Mouse (Mus musculus) neural tube, embryonic 13.5 days (tissue): ENCODE data around the gene Kif20b. TPM values are rescaled to one million over a fixed set of nuclear protein-coding genes. Genes with fewer than 3 reads are reported as not detected.
A peak's percentile ranks its signal among the peaks of the same experiment; 100 is the strongest.

Experiments used
- ATAC-seq: fragments of 200-750 bp; cut with Nextera tagmentation; 2 replicates; pipeline ENCODE4 v1.8.0; 2017; ENCODE audit warnings: low read depth, mild to moderate bottlenecking, moderate TSS enrichment, moderate library complexity
- H3K27ac ChIP-seq: fragments of 300-500 bp; sonication (generic); replicated peaks from 2 replicates; pipeline ENCODE4 v1.5.1; 2015; ENCODE audit warnings: moderate library complexity, mild to moderate bottlenecking, inconsistent platforms
- H3K27me3 ChIP-seq: fragments of 300-500 bp; sonication (generic); 2 replicates; pipeline ENCODE4 v1.6.1; 2015; ENCODE audit warnings: mild to moderate bottlenecking, inconsistent platforms
- H3K36me3 ChIP-seq: fragments of 300-500 bp; sonication (generic); 2 replicates; pipeline ENCODE4 v1.6.1; 2015; ENCODE audit warnings: mild to moderate bottlenecking, inconsistent platforms
- H3K4me1 ChIP-seq: fragments of 300-500 bp; sonication (generic); replicated peaks from 2 replicates; pipeline ENCODE4 v1.6.1; 2015; ENCODE audit warnings: inconsistent platforms
- H3K4me2 ChIP-seq: fragments of 300-500 bp; sonication (generic); 2 replicates; pipeline ENCODE4 v1.6.1; 2015; ENCODE audit warnings: inconsistent platforms, mild to moderate bottlenecking, moderate library complexity
- H3K4me3 ChIP-seq: fragments of 300-500 bp; sonication (generic); 2 replicates; pipeline ENCODE4 v1.5.1; 2015; ENCODE audit warnings: mild to moderate bottlenecking, inconsistent platforms
- H3K9ac ChIP-seq: fragments of 300-500 bp; sonication (generic); 2 replicates; pipeline ENCODE4 v1.6.1; 2015; ENCODE audit warnings: moderate library complexity, mild to moderate bottlenecking, inconsistent platforms
- H3K9me3 ChIP-seq: fragments of 300-500 bp; sonication (generic); 2 replicates; pipeline ENCODE4 v1.6.1; 2016; ENCODE audit warnings: inconsistent platforms
- WGBS: fragments of 180-500 bp; shearing (Covaris S2); methylation state at CpG from one replicate; pipeline ENCODE4 v1.1.7; 2015; 5-methylcytosine and 5-hydroxymethylcytosine counted together
- polyA plus RNA-seq: library from polyadenylated mRNA; unstranded; fragments of >200 nt; fragmentation: Nextera tagmentation; extraction: Ambion mirVana; gene quantifications from 2 replicates; pipeline ENCODE4 v1.2.1, GENCODE M21; 2015

The Kif20b gene
- polyA plus RNA-seq: 10.3 and 13.6 TPM in 2 replicates

DNA sequence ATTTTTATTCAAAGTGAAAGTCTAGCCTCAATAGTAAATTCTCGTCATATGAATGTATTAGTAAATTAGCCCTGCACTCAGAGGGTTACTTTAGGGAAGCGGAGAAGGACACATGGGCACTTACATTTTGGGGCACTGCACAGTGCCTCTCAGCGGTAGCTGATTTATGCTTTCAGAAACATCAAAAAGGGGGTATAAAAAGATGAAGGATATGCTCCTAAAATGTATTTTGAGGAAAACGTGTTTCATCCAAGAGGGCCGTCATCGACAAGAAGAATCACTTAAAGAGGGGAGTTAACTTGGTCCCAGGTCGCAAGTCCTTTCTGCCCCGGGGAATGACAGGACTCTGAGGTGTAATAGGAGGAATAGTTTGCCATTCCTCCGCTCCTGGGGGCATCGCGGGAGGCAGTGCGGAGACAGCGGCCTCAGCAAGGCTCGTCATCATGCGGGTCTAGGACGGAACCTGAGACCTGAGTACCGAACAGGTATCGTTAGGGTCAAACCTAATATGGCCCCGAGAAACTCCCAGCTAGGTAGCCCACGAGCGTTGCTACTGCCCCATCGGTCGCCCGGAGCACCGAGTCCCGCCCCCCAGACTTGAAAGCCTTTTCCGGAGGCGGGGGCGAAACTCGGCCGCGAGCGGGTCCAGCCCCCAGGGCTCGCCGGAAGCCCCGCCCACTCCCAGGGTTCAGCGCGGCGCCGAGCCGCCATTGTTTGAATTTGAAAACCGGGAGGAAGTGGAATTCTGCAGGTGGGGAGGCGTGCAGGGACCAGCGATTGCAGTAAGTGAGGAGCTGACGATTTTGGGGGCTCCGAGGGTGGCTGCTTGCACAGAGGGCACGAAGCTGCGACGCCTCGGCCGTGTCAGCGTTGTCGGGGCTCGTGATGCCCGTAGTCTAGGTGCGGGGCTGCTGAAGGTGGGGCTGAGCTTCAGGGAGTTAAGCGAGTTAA, at the start of gene Kif20b:
Gene Kif20b (plus strand): TSS at position 710 of the 951 bp plus-strand sequence.
- Histone ChIP-seq H3K36me3 (no peaks in the 10 kb centered on the region), H3K4me2 (peak within 1 kb of the TSS; percentile 71), H3K4me3 (peak within 1 kb of the TSS; percentile 66), H3K27ac (peak within 1 kb of the TSS; percentile 78), H3K27me3 (no peaks in the 10 kb centered on the region), H3K9ac (peak within 1 kb of the TSS; percentile 68), H3K9me3 (no peaks in the 10 kb centered on the region), H3K4me1 (peaks cover 10% of the 10 kb centered on the region)
- ATAC-seq: peak; percentile 96
- under 1% methylated on average over 57 of the region's 57 CpGs for WGBS

DNA sequence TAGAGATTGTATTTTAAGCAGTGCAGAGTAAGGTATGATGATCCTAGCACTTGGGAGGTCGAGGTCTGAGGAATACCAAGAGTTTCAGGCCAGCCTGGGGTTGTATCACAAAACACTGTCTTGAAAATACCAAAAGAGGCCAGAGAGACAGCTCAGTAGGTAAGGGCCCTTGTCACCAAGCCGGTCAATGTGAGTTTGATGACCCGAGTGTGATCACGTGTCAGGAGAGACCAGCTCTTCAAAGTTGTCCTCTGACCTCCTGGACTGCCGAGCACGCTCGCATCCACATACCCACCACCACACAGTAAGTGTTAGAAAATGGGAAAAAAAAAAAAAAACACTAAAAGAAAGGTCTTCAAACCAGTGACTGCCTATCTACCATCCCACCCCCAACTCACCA, 45.5 kb upstream of the Kif20b start:
- no peak for ATAC-seq
- H3K27me3 ChIP-seq: no peaks in the 10 kb centered on the region
- peaks cover 24% of the 10 kb centered on the region for H3K4me1 ChIP-seq
- H3K27ac ChIP-seq: no peak overlapping the region
- no peak overlapping the region for H3K9ac ChIP-seq
- H3K4me2 ChIP-seq: peak overlapping the region; percentile 78
- 83% methylated on average over 7 of the region's 7 CpGs for WGBS
- no peaks in the 10 kb centered on the region for H3K9me3 ChIP-seq
- no peak overlapping the region for H3K4me3 ChIP-seq
- H3K36me3 ChIP-seq: no peaks in the 10 kb centered on the region

DNA sequence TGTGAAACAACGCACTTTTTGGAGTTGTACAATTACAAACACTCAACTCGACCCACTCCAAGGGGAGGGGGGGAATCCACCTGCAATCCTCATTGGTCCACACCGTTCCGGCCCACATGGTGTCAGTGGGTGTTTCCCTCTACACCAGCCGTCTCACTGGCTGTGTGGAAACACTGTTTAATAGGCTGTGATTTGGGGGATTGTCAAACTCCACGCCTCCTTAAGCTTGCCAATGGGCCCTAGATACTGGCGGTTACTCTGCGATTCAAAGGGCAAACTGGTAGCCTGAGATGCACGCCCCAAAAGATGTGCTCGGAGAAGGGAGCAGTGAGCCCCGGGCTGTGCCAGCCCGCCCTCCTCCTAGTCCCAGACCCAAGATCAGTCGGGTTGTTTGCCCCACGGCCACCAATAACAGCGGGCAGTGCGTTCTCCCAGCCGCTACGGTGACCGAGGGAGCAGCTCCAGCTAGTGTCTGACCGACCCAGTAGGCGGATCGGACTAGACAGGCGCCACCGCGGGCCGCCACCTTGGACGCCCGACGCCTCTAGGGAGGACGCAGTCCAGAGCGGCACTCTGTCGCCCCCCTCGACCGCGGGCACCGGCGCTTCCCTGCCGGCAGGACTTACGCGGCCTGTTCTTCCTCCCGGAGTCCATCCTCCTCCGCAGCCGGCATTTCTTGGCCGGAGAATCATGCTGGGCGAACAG, 44.1 kb upstream of the Kif20b start:
- Histone ChIP-seq H3K4me3 (peak overlapping the region; percentile 88), H3K36me3 (no peaks in the 10 kb centered on the region), H3K9me3 (no peaks in the 10 kb centered on the region), H3K9ac (peak overlapping the region; percentile 95), H3K4me2 (peak overlapping the region; percentile 78), H3K4me1 (peaks cover 24% of the 10 kb centered on the region), H3K27me3 (no peaks in the 10 kb centered on the region), H3K27ac (peak overlapping the region; percentile 98)
- 1% methylated on average over 45 of the region's 45 CpGs for WGBS
- ATAC-seq: peak; percentile 97

DNA sequence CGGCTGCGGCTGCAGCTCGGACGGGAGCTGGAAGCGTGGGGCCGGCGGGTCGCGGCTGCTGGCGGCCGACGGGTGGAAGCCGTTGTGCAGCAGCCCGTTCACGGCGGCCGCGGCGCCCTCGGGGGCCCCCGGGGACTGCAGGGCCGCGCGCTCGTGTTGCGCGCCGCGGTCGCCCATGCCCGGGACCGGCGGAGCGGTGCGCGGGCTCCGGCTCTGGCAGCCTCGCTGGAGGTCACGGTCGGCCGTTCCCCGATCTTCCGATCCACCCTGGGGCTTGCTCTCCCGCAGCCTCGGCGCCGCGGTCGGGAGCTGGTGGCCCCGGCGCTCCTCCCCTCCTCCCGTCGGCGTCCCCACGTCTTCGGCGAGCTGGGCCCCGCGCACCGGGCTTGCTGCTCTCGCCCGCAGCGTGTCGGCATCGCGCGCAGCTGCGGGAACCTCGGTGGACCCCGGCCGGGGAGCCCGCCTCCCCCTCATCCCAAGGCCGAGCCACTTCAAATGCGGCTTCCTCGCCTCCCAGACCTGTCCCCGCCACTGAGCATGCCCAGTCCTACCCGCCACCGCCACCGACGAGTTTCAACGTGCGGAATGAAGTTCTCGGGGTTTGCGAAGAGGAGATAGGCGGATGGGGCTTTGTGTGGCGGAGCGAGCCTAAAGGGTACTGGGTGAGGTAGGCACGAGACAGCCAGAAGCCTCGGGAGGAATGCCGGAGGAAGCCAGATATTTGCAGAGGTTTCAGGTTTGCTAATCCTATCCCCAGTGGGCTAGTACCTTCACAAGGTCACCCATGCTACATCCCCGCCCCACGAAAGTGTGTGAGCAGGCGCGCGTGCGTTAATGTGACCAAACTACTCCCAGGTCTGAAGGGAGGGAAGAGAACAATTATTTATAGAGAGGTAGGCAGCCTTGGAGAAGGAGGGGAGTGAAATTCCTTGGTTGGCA, 43.3 kb upstream of the Kif20b start, which contains the start of gene Pank1:
Gene Pank1 (minus strand): TSS at position 853 of the 939 bp plus-strand sequence.
- ATAC-seq: peak; percentile 81
- Histone ChIP-seq H3K4me1 (peaks cover 24% of the 10 kb centered on the region), H3K36me3 (no peaks in the 10 kb centered on the region)

DNA sequence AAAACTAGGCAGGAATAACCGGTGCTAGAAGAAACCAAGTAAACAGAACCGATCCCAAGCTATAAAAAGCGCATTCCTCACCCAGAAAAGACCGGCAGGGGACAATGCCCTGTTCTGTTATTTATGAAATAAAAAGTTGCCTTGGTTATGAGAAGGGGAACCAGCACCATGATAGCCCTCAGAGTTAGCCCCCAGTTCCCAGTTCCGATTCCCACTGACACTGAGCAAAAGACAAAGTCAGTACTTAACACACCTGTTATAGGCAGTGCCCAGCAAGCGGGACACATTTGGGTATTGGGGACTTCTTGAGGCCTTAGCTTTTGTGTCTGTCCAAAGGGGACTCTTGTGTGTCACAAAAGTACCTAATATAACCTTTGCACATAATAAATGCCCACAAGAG, 42.5 kb upstream of the Kif20b start:
- Histone ChIP-seq H3K4me2 (peak overlapping the region; percentile 78), H3K9me3 (no peaks in the 10 kb centered on the region), H3K27ac (peak overlapping the region; percentile 98), H3K4me1 (peaks cover 24% of the 10 kb centered on the region), H3K9ac (peak overlapping the region; percentile 95), H3K27me3 (no peaks in the 10 kb centered on the region), H3K4me3 (peak overlapping the region; percentile 88), H3K36me3 (no peaks in the 10 kb centered on the region)
- 25% methylated on average over 6 of the region's 6 CpGs for WGBS
- ATAC-seq: no peak

More for the DNA sequence above, 43.3 kb upstream of the Kif20b start, which contains the start of gene Pank1:
- H3K27ac ChIP-seq: peak within 1 kb of the TSS; percentile 98
- peak within 1 kb of the TSS; percentile 95 for H3K9ac ChIP-seq
- H3K9me3 ChIP-seq: no peaks in the 10 kb centered on the region
- WGBS: under 1% methylated on average over 92 of the region's 96 CpGs
- no peaks in the 10 kb centered on the region for H3K27me3 ChIP-seq
- peak within 1 kb of the TSS; percentile 78 for H3K4me2 ChIP-seq
- peak within 1 kb of the TSS; percentile 88 for H3K4me3 ChIP-seq

DNA sequence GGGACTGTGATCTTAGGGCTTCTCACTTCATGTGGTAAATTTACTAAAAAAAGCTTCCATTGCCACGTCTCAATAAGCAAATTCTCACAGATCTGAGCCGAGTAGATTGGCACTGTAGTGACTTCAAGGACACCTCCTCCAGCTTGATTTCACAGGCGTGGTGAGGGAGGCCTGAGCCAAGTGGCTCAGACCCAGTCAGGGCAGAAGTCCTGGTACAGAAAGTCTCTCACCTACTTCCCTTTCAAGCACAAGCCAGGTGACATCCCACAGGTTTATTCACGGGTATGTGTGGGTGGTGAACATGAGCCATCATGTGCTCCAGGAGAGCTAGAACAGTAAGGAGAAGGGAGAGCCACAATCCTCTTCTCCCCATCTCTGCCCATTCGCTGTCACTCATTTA, 41.0 kb upstream of the Kif20b start:
- Histone ChIP-seq H3K9ac (no peak overlapping the region), H3K9me3 (no peaks in the 10 kb centered on the region), H3K27me3 (no peaks in the 10 kb centered on the region), H3K4me3 (no peak overlapping the region), H3K4me1 (peaks cover 24% of the 10 kb centered on the region), H3K36me3 (no peaks in the 10 kb centered on the region), H3K27ac (no peak overlapping the region), H3K4me2 (no peak overlapping the region)
- 90% methylated on average over 5 of the region's 5 CpGs for WGBS
- ATAC-seq: no peak

DNA sequence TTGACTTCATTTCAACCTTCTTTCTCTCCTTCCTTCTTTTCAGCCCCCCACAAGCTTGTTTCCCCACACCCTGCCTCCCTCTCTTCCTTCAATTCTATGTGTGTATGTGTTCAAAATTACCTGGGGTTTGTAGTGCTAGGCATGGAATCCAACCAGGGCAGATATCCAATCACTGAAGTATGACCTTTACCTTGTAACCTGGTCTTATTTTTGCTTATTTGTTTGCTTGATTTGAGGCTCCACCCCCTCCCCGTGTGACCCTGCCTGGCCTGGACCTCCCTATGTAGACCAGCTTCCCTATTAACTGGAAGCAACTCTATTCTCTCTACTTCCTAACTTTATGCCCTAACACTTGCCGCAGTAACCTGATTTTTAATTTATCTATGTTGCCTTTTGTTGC, 39.7 kb upstream of the Kif20b start:
- no peaks in the 10 kb centered on the region for H3K9me3 ChIP-seq
- H3K4me1 ChIP-seq: peaks cover 14% of the 10 kb centered on the region
- H3K4me3 ChIP-seq: no peak overlapping the region
- no peaks in the 10 kb centered on the region for H3K36me3 ChIP-seq
- H3K27me3 ChIP-seq: no peaks in the 10 kb centered on the region
- WGBS: 89% methylated on average over 2 of the region's 2 CpGs
- H3K4me2 ChIP-seq: no peak overlapping the region
- no peak overlapping the region for H3K9ac ChIP-seq
- no peak overlapping the region for H3K27ac ChIP-seq
- no peak for ATAC-seq

DNA sequence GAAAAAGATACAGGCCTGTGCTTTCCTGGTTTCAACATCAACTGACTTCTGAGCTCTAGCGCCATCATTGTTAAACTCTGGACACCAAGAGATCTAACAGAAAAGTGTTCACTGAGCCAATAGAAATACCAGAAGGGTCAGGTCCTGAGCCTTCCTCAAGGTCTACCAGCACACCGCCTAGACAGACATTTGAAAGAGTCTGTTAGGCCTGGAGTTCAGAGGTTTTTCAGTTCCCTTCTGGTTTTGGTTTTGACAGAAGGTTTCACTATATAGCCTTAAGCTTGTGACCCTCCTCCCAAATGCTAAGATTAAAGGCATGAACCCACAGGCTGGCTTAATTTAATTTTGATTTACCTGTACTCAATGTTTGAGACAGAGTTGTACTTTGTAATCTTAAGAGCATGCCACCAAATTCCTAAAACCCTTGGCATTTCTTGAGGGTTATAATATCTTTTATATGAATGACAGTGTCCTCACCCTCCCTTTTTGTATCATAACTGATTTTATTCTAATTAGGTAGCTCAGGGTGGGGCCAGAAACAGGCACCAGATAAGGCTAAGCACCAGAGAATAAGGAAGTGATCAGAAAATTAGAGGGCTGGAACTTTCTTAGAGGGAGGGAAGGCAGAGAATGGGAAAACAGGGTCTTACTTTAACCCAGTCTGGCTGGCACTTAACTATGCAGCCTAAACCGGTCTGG, 38.5 kb upstream of the Kif20b start:
- no peak for ATAC-seq
- no peak overlapping the region for H3K4me2 ChIP-seq
- no peak overlapping the region for H3K9ac ChIP-seq
- H3K4me3 ChIP-seq: no peak overlapping the region
- WGBS: 82% methylated on average over 3 of the region's 3 CpGs
- peaks cover 10% of the 10 kb centered on the region for H3K4me1 ChIP-seq
- H3K27me3 ChIP-seq: no peaks in the 10 kb centered on the region
- H3K9me3 ChIP-seq: no peaks in the 10 kb centered on the region
- H3K36me3 ChIP-seq: no peaks in the 10 kb centered on the region
- H3K27ac ChIP-seq: no peak overlapping the region

DNA sequence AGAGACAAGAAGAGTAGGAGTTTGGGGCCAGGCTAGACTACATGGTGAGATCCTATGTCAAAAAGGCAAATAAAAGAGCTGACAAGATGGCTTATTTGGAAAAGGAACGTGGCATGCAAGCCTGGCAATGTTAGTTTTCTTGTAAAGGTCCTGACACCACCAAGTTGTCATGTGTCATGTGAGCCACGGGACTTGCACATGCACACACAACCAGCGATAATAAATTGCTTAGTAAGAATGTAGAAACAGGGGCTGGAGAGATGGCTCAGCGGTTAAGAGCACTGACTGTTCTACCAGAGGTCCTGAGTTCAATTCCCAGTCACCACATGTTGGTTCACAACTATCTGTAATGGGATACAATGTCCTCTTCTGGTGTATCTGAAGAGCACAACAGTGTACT, 35.8 kb upstream of the Kif20b start:
- Histone ChIP-seq H3K4me2 (no peak overlapping the region), H3K27ac (no peak overlapping the region), H3K36me3 (no peaks in the 10 kb centered on the region), H3K4me3 (no peak overlapping the region), H3K9ac (no peak overlapping the region), H3K9me3 (no peaks in the 10 kb centered on the region), H3K4me1 (no peaks in the 10 kb centered on the region), H3K27me3 (no peaks in the 10 kb centered on the region)
- WGBS: 88% methylated on average over 4 of the region's 4 CpGs
- no peak for ATAC-seq

DNA sequence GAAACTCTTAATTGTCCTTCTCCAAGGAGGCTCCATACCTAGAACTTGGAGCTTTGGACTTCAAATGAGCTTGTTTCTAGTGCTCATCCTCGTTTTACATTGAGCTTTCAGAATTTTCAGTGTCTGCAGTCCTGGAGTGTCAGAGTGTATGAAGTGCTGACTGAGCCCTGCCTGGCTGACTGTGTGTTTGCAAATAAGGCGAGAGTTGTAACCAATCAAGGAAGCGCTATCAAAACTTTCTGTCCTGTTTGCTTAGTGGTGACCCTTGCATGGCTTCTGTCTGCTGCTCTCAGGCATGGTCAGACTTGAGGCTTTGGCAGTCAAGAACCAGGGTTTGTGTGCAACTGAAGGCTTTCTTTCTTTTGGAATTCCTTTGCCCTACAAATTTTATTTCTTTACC, 31.2 kb upstream of the Kif20b start:
- H3K4me3 ChIP-seq: no peak overlapping the region
- no peaks in the 10 kb centered on the region for H3K4me1 ChIP-seq
- ATAC-seq: no peak
- no peaks in the 10 kb centered on the region for H3K36me3 ChIP-seq
- H3K27ac ChIP-seq: no peak overlapping the region
- H3K27me3 ChIP-seq: no peaks in the 10 kb centered on the region
- no peak overlapping the region for H3K4me2 ChIP-seq
- no peaks in the 10 kb centered on the region for H3K9me3 ChIP-seq
- 77% methylated on average over 3 of the region's 3 CpGs for WGBS
- H3K9ac ChIP-seq: no peak overlapping the region

DNA sequence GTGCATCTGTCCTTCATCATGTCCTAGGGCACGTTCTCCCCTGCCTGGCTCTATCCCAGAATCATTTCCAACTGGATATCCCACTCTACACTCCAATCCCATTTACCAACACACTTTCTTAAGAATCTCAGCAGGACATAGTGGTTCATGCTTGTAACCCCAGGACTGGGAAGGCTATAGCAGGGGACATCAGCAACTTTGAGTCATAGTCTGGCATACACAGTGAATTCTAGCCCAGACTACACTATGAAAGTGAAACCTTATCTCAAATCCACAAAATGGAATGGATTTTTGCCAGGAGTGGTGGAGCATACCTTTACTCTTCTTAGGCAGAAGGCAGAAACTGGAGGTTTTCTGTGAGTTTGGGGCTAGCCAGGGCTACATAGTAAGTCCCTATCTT, 30.6 kb upstream of the Kif20b start:
- WGBS: 80% methylated on average over 1 of the region's 1 CpGs
- Histone ChIP-seq H3K4me2 (no peak overlapping the region), H3K9ac (no peak overlapping the region), H3K27me3 (no peaks in the 10 kb centered on the region), H3K9me3 (no peaks in the 10 kb centered on the region), H3K36me3 (no peaks in the 10 kb centered on the region), H3K27ac (no peak overlapping the region), H3K4me1 (no peaks in the 10 kb centered on the region), H3K4me3 (no peak overlapping the region)
- ATAC-seq: no peak
